Mouse (Mus musculus) erythroblast, embryonic 14.5 days (primary cell): Measurements from ENCODE around the gene Lat2.

Experiments
- GATA1 ChIP-seq: IDR thresholded peaks from 2 replicates; pipeline ENCODE4 v1.6.1; 2012; ENCODE audit warnings: low read length, inconsistent platforms, mixed read lengths
- TAL1 ChIP-seq: IDR thresholded peaks from 3 replicates; pipeline ENCODE4 v1.6.1; 2012; ENCODE audit warnings: low read length, inconsistent platforms, mixed read lengths

- TF ChIP-seq GATA1 = no peak
- no peak for TF ChIP-seq TAL1
These were observed 25.5 kb upstream of the Lat2 start for GRCm38 (mm10) chr5:134640371-134640770.
